Mouse (Mus musculus) testis, adult 2 months (tissue): ENCODE measurements around the gene Prr22.

Source experiments
- CTCF ChIP-seq: fragments of 200-500 bp; IDR thresholded peaks from 2 replicates; pipeline ENCODE4 v1.5.1; 2012; ENCODE audit warnings: low read depth, mild to moderate bottlenecking, inconsistent platforms, low read length, moderate library complexity; ENCODE audit not compliant: control insufficient read depth, insufficient read depth, insufficient replicate concordance
- POLR2A ChIP-seq: fragments of 200-500 bp; IDR thresholded peaks from 2 replicates; pipeline ENCODE4 v1.6.1; 2012; ENCODE audit warnings: low read depth, mild to moderate bottlenecking, inconsistent platforms, low read length, moderate library complexity; ENCODE audit not compliant: control insufficient read depth

DNA sequence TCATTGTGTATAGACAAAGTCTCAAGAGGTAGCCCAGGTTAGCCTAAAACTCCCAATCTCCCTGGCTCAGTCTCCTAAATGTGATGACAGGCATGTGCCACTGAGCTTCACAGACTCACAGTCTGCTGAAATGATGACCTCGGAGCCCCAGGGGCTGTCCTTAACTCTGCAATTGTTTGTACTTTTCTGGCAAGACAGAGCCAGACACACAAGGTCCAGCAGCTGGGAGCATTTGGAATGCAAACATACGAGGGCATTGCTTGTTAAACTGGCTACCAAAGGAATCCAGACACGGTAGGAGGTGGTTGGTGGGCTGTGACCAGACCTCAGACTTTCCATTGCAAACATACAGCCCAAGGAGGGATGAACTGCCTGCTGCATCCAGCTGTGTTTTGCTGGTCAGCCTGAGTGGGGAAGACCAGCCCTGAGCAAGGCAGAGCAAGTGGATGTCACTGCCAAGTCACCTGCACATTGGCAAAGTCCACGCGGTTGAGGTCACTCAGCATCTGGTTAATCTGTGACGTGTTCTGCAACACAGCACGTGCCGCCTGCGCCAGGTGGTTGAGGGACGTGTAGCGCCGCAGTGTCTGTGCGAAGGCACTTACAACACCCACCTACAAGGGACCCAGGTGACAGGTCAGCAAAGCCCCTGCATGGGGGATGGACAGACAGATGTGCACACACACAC, 10.4 kb downstream of the Prr22 start:
- TF ChIP-seq POLR2A (no peak), CTCF (no peak)
